ENCODE assay signal across 51 mouse cellular contexts in the genomic region with DNA sequence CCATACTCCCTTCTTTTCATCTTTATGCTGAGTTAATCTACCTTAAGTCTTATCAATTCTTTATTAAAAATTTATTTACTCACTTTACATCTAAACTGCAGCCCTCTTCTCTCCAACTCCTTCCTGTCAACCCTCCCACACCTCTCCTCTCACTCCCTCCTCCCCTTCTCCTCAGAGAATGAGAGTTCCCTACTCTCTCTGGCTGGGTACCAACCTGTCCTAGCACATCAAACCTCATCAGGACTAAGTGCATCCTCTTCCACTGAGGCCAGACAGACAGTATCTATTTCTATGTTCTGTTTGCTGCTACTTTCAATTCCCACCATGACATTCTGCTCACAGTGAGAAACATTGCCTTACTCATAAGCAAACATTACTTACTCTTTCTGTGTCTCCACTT. TPM values are rescaled to one million over a fixed set of nuclear protein-coding genes. Genes with fewer than 3 reads are reported as not detected.
"Had no signal": no experiment of that assay in that cellular context is flagged by ENCODE, and none has a peak within 500 bp of the region (broad histone marks: within the 10 kb centered on the region; RNA-seq: fewer than 3 reads in every experiment).

No protein-coding gene starts in this region.

- H3K4me1 ChIP-seq: heart, embryonic 15.5 days; hindbrain, embryonic 10.5 days; hindbrain, embryonic 12.5 days; hindbrain, embryonic 13.5 days; hindbrain, embryonic 15.5 days; intestine, embryonic 15.5 days; kidney, embryonic 15.5 days had no signal

- H3K4me3 ChIP-seq: heart, embryonic 12.5 days; heart, embryonic 13.5 days; heart, embryonic 15.5 days; hindbrain, embryonic 10.5 days; hindbrain, embryonic 12.5 days; hindbrain, embryonic 13.5 days; hindbrain, embryonic 15.5 days; intestine, embryonic 15.5 days; kidney, embryonic 15.5 days; layer of hippocampus, adult 2 months; left cerebral cortex, adult 2 months had no signal

- H3K27ac ChIP-seq: heart, embryonic 13.5 days; heart, embryonic 15.5 days; hindbrain, embryonic 10.5 days; hindbrain, embryonic 12.5 days; hindbrain, embryonic 13.5 days; hindbrain, embryonic 14.5 days; hindbrain, embryonic 15.5 days; hindbrain, postnatal 0 days; intestine, embryonic 15.5 days; kidney, embryonic 15.5 days; kidney, postnatal 0 days; layer of hippocampus, adult 2 months; left cerebral cortex, adult 2 months had no signal

- DNase-seq: heart, postnatal 10 days; heart, postnatal 14 days; heart, postnatal 36 days; heart, postnatal 4 days; kidney, adult 11 months; kidney, adult 18-20 months; kidney, adult 2 months; kidney, adult 8-10 months; kidney, adult 9 months; kidney, postnatal 10 days; kidney, postnatal 14 days; kidney, postnatal 25 days; kidney, postnatal 36 days; kidney, postnatal 4 days; layer of hippocampus, adult 9-11 months; layer of hippocampus, postnatal 36 days had no signal

- H3K27me3 ChIP-seq: heart, embryonic 12.5 days; heart, embryonic 13.5 days; heart, embryonic 15.5 days; hindbrain, embryonic 12.5 days; hindbrain, embryonic 13.5 days; hindbrain, embryonic 15.5 days; intestine, embryonic 15.5 days; kidney, embryonic 15.5 days had no signal

RNA-seq across cellular contexts. Expression of a gene that starts 25.2 kb away (rescaled TPM):
- total RNA-seq: heart, postnatal 10 days; heart, postnatal 14 days; heart, postnatal 25 days; heart, postnatal 36 days; heart, postnatal 4 days; hematopoietic stem cell, adult 5-6 weeks; hindbrain, postnatal 0 days; layer of hippocampus, adult 18-20 months; layer of hippocampus, adult 2 months; layer of hippocampus, adult 8-10 months; layer of hippocampus, postnatal 10 days; layer of hippocampus, postnatal 14 days; layer of hippocampus, postnatal 25 days; layer of hippocampus, postnatal 36 days; left cerebral cortex, adult 2 months; left cerebral cortex, adult 8-10 months had no signal
- polyA plus RNA-seq: heart, embryonic 11.5 days; heart, embryonic 12.5 days; heart, embryonic 13.5 days; heart, embryonic 14.5 days; heart, embryonic 15.5 days; heart, embryonic 16.5 days; heart, postnatal 0 days; hindbrain, embryonic 10.5 days; hindbrain, embryonic 11.5 days; hindbrain, embryonic 12.5 days; hindbrain, embryonic 13.5 days; hindbrain, embryonic 14.5 days; hindbrain, embryonic 15.5 days; hindbrain, embryonic 16.5 days; hindbrain, postnatal 0 days; inflammation-experienced regulatory T-cells, adult 6 months; intestine, embryonic 14.5 days; intestine, embryonic 15.5 days; intestine, embryonic 16.5 days; intestine, postnatal 0 days; kidney, adult 2 months; kidney, embryonic 14.5 days; kidney, embryonic 15.5 days; kidney, embryonic 16.5 days; kidney, postnatal 0 days; large intestine, adult 2 months had no signal
